Mouse (Mus musculus) hindbrain, embryonic 16.5 days (tissue): ENCODE results near the gene Cep128. TPM values are rescaled to one million over a fixed set of nuclear protein-coding genes. Genes with fewer than 3 reads are reported as not detected.

Experiments used
- microRNA-seq: library from miRNA; unstranded; fragments of <30 nt; microRNA quantifications from one replicate; pipeline ENCODE4, GENCODE M21; 2017
- polyA plus RNA-seq: library from polyadenylated mRNA; unstranded; fragments of >200 nt; fragmentation: Nextera tagmentation; extraction: Ambion mirVana; gene quantifications from 2 replicates; pipeline ENCODE4 v1.2.1, GENCODE M21; 2015

The Cep128 gene
- polyA plus RNA-seq, 1 experiment from 2014 or later, result 4.7 TPM

Small RNAs within 50 kb of the gene (microRNA-seq; reads per million reads assigned to microRNA genes)
- not detected for gene Gm44370

Other genes with a start within 250 kb of the Cep128 start
- gene Tshr, start 154 bp upstream of the Cep128 start, polyA plus RNA-seq, result 0.69 and 0.78 TPM in 2 replicates
- gene Gtf2a1, start 206.1 kb upstream of the Cep128 start, polyA plus RNA-seq, result 48.6 and 58.3 TPM in 2 replicates